Mouse (Mus musculus) inflammation-experienced regulatory T-cells (primary cell): ENCODE measurements around the gene Vwa3a. TPM values are rescaled to one million over a fixed set of nuclear protein-coding genes. Genes with fewer than 3 reads are reported as not detected.

Experiments used
- polyA plus RNA-seq, 2 experiments: library from polyadenylated mRNA; unstranded; fragments of 100-300 nt; shearing (Covaris generic); gene quantifications; one replicate each; pipeline ENCODE4 v1.2.1; 2017

The Vwa3a gene
- 1 to 10 TPM in 1 of 2 experiments, under 1 TPM in 1; 0.49 to 3.2 TPM for polyA plus RNA-seq

GRCm38 (mm10) chr7:120739018-120739417 lies at the start of gene Vwa3a:
Vwa3a (plus strand) TSS chr7:120739318.

GRCm38 (mm10) chr7:120811834-120812415 lies 72.8 kb downstream of the Vwa3a start, which contains the start of gene Gm5737:
Gm5737 (plus strand) TSS chr7:120812365.

GRCm38 (mm10) chr7:120842345-120843036 lies 103.4 kb downstream of the Vwa3a start, which contains the start of gene Eef2k:
Eef2k (plus strand) TSS chr7:120842831.

Other genes starting within 250 kb of the Vwa3a start
- 100 to 1,000 TPM; 146 to 154 TPM for gene Uqcrc2, start 104.1 kb upstream of the Vwa3a start, polyA plus RNA-seq
- under 1 TPM; 0.29 to 0.84 TPM for gene Pdzd9, start 69.0 kb upstream of the Vwa3a start, polyA plus RNA-seq
- 10 to 100 TPM in 1 of 2 experiments, 1 to 10 TPM in 1; 6.7 to 16.4 TPM for gene Mosmo, start 61.7 kb upstream of the Vwa3a start, polyA plus RNA-seq
- gene Gm5737, start 73.0 kb downstream of the Vwa3a start, polyA plus RNA-seq: under 1 TPM in 1 of 2 experiments, not detected in 1; 0.51 TPM
- 1 to 10 TPM; 7.0 to 7.2 TPM for gene Eef2k, start 103.5 kb downstream of the Vwa3a start, polyA plus RNA-seq
- gene Polr3e, start 178.4 kb downstream of the Vwa3a start, polyA plus RNA-seq: 10 to 100 TPM; 32.1 to 50.3 TPM
- gene Cdr2, start 243.0 kb downstream of the Vwa3a start, polyA plus RNA-seq: 10 to 100 TPM in 1 of 2 experiments, 1 to 10 TPM in 1; 4.8 to 11.4 TPM
- under 1 TPM; 0.32 to 0.99 TPM for gene Mfsd13b, start 243.2 kb downstream of the Vwa3a start, polyA plus RNA-seq